Mouse (Mus musculus) forebrain, embryonic 12.5 days (tissue): ENCODE data around the gene Hdlbp. TPM values are rescaled to one million over a fixed set of nuclear protein-coding genes. Genes with fewer than 3 reads are reported as not detected.

Source experiments
- ATAC-seq: fragments of 200-750 bp; cut with Nextera tagmentation; 2 replicates; pipeline ENCODE4 v1.8.0; 2017; ENCODE audit warnings: moderate TSS enrichment; ENCODE audit not compliant: low FRiP score
- H3K27ac ChIP-seq: fragments of 300-500 bp; sonication (generic); 2 replicates; pipeline ENCODE4 v1.5.1; 2016; ENCODE audit warnings: mild to moderate bottlenecking
- H3K27me3 ChIP-seq: fragments of 300-500 bp; sonication (generic); 2 replicates; pipeline ENCODE4 v1.6.1; 2016; ENCODE audit warnings: mild to moderate bottlenecking
- H3K36me3 ChIP-seq: fragments of 300-500 bp; sonication (generic); replicated peaks from 2 replicates; pipeline ENCODE4 v1.6.1; 2016; ENCODE audit warnings: mild to moderate bottlenecking
- H3K4me1 ChIP-seq: fragments of 300-500 bp; sonication (generic); 2 replicates; pipeline ENCODE4 v1.6.1; 2016
- H3K4me2 ChIP-seq: fragments of 300-500 bp; sonication (generic); 2 replicates; pipeline ENCODE4 v1.6.1; 2016; ENCODE audit warnings: mild to moderate bottlenecking, moderate library complexity
- H3K4me3 ChIP-seq: fragments of 300-500 bp; sonication (generic); replicated peaks from 2 replicates; pipeline ENCODE4 v1.5.1; 2016; ENCODE audit warnings: mild to moderate bottlenecking
- H3K9ac ChIP-seq: fragments of 300-500 bp; sonication (generic); 2 replicates; pipeline ENCODE4 v1.6.1; 2016; ENCODE audit warnings: mild to moderate bottlenecking
- H3K9me3 ChIP-seq: fragments of 300-500 bp; sonication (generic); 2 replicates; pipeline ENCODE4 v1.6.1; 2016
- WGBS: fragments of 180-500 bp; shearing (Covaris S2); methylation state at CpG from one replicate; pipeline ENCODE4 v1.1.7; 2016; 5-methylcytosine and 5-hydroxymethylcytosine counted together
- polyA plus RNA-seq: library from polyadenylated mRNA; unstranded; fragments of >200 nt; fragmentation: Nextera tagmentation; extraction: Ambion mirVana; gene quantifications from 2 replicates; pipeline ENCODE4 v1.2.1, GENCODE M21; 2016

The Hdlbp gene
- polyA plus RNA-seq, 1 experiment from 2014 or later = 106 TPM

- Histone ChIP-seq H3K9ac (no peak overlapping the region), H3K27ac (no peak overlapping the region), H3K4me3 (no peak overlapping the region), H3K27me3 (no peaks in the 10 kb centered on the region), H3K4me1 (peaks cover 8% of the 10 kb centered on the region), H3K36me3 (peaks cover 41% of the 10 kb centered on the region), H3K4me2 (no peak overlapping the region), H3K9me3 (no peaks in the 10 kb centered on the region)
- WGBS = 88% methylated on average over 1 of the region's 1 CpGs
- ATAC-seq = no peak
These were observed 39.3 kb downstream of the Hdlbp start for GRCm38 (mm10) chr1:93439321-93439720.

DNA sequence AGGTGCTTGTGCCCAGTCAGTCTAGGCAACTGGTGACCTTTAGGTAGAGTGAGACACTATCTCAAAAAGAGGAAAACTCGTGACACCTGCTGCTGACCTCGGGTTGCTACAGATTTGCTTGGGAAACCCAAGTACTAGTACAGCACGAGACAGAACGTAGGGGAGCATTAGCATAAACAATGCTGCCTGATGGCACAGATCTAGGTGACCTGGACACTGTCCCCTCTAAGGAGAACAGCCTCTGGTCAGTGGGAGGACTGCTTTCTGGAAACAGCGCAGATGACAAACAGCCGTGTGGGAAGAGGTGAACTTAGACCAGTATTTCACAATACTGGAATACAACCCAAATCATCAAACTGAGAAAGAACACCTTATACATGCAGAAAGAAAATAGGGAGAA is 46.5 kb downstream of the Hdlbp start:
- Histone ChIP-seq H3K4me3 (no peak overlapping the region), H3K4me1 (no peaks in the 10 kb centered on the region), H3K36me3 (peaks cover 55% of the 10 kb centered on the region), H3K27ac (no peak overlapping the region), H3K4me2 (no peak overlapping the region), H3K9ac (no peak overlapping the region), H3K9me3 (no peaks in the 10 kb centered on the region), H3K27me3 (no peaks in the 10 kb centered on the region)
- ATAC-seq = no peak
- 90% methylated on average over 6 of the region's 6 CpGs for WGBS

GRCm38 (mm10) chr1:93403403-93403802 is 75.2 kb downstream of the Hdlbp start:
- Histone ChIP-seq H3K27me3 (peaks cover 9% of the 10 kb centered on the region), H3K4me1 (no peaks in the 10 kb centered on the region; the same call in 1 of the 2 replicates), H3K9me3 (no peaks in the 10 kb centered on the region), H3K9ac (no peak overlapping the region), H3K27ac (no peak overlapping the region), H3K4me2 (no peak overlapping the region), H3K4me3 (no peak overlapping the region), H3K36me3 (peaks cover 32% of the 10 kb centered on the region)
- 91% methylated on average over 4 of the region's 4 CpGs for WGBS
- no peak for ATAC-seq

- 0 out of 2 replicates have a peak overlapping the region, but pooled peaks have one; percentile 29 for H3K9ac ChIP-seq
- H3K9me3 ChIP-seq = no peaks in the 10 kb centered on the region
- H3K4me3 ChIP-seq = peak overlapping the region; percentile 15
- H3K27me3 ChIP-seq = peaks cover 9% of the 10 kb centered on the region
- H3K27ac ChIP-seq = no peak overlapping the region
- ATAC-seq = no peak
- H3K4me1 ChIP-seq = no peaks in the 10 kb centered on the region; the same call in 1 of the 2 replicates
- 30% methylated on average over 38 of the region's 38 CpGs for WGBS
- peaks cover 12% of the 10 kb centered on the region for H3K36me3 ChIP-seq
- H3K4me2 ChIP-seq = peak overlapping the region; percentile 44
These were observed 77.2 kb downstream of the Hdlbp start for GRCm38 (mm10) chr1:93401191-93402052.

DNA sequence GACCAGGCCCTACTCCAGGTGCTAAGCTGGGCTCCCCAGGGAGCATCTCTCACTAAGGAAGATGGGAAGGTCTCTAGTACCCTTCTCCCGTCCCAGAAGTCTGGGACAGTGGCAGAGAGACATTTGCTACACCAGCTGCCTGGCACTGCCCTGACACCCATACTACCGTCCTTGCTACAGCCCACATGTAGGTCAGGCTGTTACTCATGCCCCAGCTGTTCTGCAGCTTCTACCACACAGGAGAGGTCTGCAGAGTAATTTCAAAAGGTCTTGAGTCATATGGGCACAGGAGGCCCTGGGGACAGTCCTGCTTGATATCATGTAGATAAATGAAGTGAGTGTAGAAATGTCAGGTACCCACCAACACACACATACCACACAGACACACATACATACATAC is 89.7 kb downstream of the Hdlbp start:
- H3K9ac ChIP-seq = no peak overlapping the region
- H3K4me1 ChIP-seq = no peaks in the 10 kb centered on the region
- H3K27ac ChIP-seq = no peak overlapping the region
- H3K36me3 ChIP-seq = no peaks in the 10 kb centered on the region
- 77% methylated on average over 2 of the region's 2 CpGs for WGBS
- no peaks in the 10 kb centered on the region for H3K9me3 ChIP-seq
- H3K4me3 ChIP-seq = no peak overlapping the region
- H3K27me3 ChIP-seq = 0 out of 2 replicates have a peak, but pooled peaks cover 4% of the 10 kb centered on the region
- no peak overlapping the region for H3K4me2 ChIP-seq
- no peak for ATAC-seq

DNA sequence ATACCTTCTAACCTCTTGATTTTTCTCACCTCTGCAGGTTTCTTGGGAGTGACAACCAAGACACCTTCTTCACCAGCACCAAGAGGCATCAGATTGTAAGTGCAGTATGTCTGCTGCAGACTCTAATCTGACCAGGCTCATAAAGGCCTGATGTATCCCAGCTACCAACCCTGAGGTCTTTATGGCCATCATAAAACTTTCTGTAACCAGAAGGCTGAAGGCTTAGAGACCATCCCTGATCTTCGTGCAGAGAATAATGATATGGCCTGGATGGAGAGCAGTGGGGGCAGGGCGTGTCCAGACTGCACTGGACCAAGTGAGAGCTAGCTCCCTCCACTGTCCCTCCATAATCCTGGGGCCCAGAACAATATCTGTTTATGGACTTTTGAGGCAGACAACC is 91.4 kb downstream of the Hdlbp start:
- no peak for ATAC-seq
- H3K27me3 ChIP-seq = 0 out of 2 replicates have a peak, but pooled peaks cover 4% of the 10 kb centered on the region
- 59% methylated on average over 2 of the region's 2 CpGs for WGBS
- H3K9ac ChIP-seq = no peak overlapping the region
- no peaks in the 10 kb centered on the region for H3K4me1 ChIP-seq
- H3K9me3 ChIP-seq = no peaks in the 10 kb centered on the region
- no peak overlapping the region for H3K27ac ChIP-seq
- H3K4me3 ChIP-seq = no peak overlapping the region
- H3K4me2 ChIP-seq = no peak overlapping the region
- H3K36me3 ChIP-seq = no peaks in the 10 kb centered on the region

- no peak overlapping the region for H3K4me3 ChIP-seq
- no peaks in the 10 kb centered on the region for H3K36me3 ChIP-seq
- no peaks in the 10 kb centered on the region for H3K9me3 ChIP-seq
- ATAC-seq = no peak
- H3K27ac ChIP-seq = no peak overlapping the region
- no peak overlapping the region for H3K9ac ChIP-seq
- 79% methylated on average over 5 of the region's 5 CpGs for WGBS
- no peaks in the 10 kb centered on the region for H3K27me3 ChIP-seq
- H3K4me2 ChIP-seq = no peak overlapping the region
- H3K4me1 ChIP-seq = no peaks in the 10 kb centered on the region
These were observed 99.5 kb downstream of the Hdlbp start for GRCm38 (mm10) chr1:93379117-93379516.

GRCm38 (mm10) chr1:93377307-93377706 is 101.3 kb downstream of the Hdlbp start:
- H3K27me3 ChIP-seq = no peaks in the 10 kb centered on the region
- H3K4me1 ChIP-seq = no peaks in the 10 kb centered on the region
- H3K4me2 ChIP-seq = no peak overlapping the region
- no peak overlapping the region for H3K4me3 ChIP-seq
- H3K9ac ChIP-seq = no peak overlapping the region
- no peaks in the 10 kb centered on the region for H3K9me3 ChIP-seq
- 71% methylated on average over 5 of the region's 5 CpGs for WGBS
- no peak for ATAC-seq
- no peak overlapping the region for H3K27ac ChIP-seq
- H3K36me3 ChIP-seq = no peaks in the 10 kb centered on the region

GRCm38 (mm10) chr1:93373665-93374064 is 105.0 kb downstream of the Hdlbp start, which contains the start of gene Ano7:
Ano7 (plus strand) TSS chr1:93373930.
- no peak within 1 kb of the TSS for H3K4me3 ChIP-seq
- no peaks in the 10 kb centered on the region for H3K9me3 ChIP-seq
- no peak within 1 kb of the TSS for H3K4me2 ChIP-seq
- H3K9ac ChIP-seq = no peak within 1 kb of the TSS
- H3K27me3 ChIP-seq = no peaks in the 10 kb centered on the region
- H3K36me3 ChIP-seq = no peaks in the 10 kb centered on the region
- no peaks in the 10 kb centered on the region for H3K4me1 ChIP-seq
- no peak for ATAC-seq
- no peak within 1 kb of the TSS for H3K27ac ChIP-seq
- WGBS = 80% methylated on average over 4 of the region's 4 CpGs

DNA sequence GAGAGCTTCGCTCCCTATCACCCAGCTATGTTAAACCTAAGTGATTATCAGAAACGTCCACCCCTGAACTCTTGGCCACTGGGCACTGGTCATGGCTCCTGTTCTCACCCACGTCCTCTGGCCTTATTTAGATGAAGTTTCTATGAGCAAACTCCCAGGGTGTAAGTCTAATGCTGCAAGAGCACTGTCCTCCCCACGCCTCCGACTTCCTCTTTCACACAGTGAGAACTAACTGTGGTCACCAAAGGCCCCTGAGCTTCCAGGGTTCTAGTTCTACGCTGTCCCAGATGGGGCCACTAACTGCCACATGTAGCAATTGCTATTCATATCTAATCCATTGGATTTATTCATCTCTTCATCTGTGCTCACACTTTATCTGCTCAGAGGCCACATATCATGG is 113.0 kb downstream of the Hdlbp start:
- H3K36me3 ChIP-seq = peaks cover 64% of the 10 kb centered on the region
- no peaks in the 10 kb centered on the region for H3K27me3 ChIP-seq
- ATAC-seq = no peak
- H3K27ac ChIP-seq = no peak overlapping the region
- no peak overlapping the region for H3K9ac ChIP-seq
- WGBS = 94% methylated on average over 6 of the region's 6 CpGs
- no peak overlapping the region for H3K4me2 ChIP-seq
- no peaks in the 10 kb centered on the region for H3K4me1 ChIP-seq
- H3K9me3 ChIP-seq = no peaks in the 10 kb centered on the region
- H3K4me3 ChIP-seq = no peak overlapping the region

DNA sequence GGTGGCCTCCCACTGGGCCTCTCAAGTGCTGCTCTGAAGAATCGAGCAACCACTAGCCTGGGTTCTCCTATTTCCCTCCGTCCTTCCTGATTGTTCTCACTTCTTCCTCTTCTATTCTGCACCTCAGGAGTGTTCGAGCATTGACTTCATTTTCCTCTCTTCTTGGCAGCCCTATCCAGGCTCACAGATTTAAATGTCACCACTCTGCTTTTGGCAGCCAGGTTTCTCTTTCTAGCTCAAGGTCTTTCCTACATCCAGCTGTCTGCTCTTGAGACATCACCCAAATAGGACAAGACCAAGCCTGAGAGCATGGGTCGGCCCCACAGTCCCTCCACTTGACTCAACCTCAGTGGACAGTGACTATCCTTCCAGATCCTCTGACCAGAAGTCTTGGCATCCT is 116.0 kb downstream of the Hdlbp start:
- Histone ChIP-seq H3K4me1 (no peaks in the 10 kb centered on the region), H3K9me3 (no peaks in the 10 kb centered on the region), H3K27me3 (no peaks in the 10 kb centered on the region), H3K4me3 (no peak overlapping the region), H3K9ac (no peak overlapping the region), H3K27ac (no peak overlapping the region), H3K4me2 (no peak overlapping the region), H3K36me3 (peaks cover 91% of the 10 kb centered on the region)
- no peak for ATAC-seq
- 89% methylated on average over 4 of the region's 4 CpGs for WGBS
